Mouse (Mus musculus): ENCODE data around the gene Smc3.
"Not testable (repeated sequence)": the region's sequence is repeated elsewhere in the genome, so short reads cannot be mapped to it uniquely, and the experiment has no call there.

Smc3 gene

GRCm38 (mm10) chr19:53653624-53654467, 53.6 kb downstream of the Smc3 start:
- DNase-seq (ENCODE audit: low read depth), result no peak

DNA sequence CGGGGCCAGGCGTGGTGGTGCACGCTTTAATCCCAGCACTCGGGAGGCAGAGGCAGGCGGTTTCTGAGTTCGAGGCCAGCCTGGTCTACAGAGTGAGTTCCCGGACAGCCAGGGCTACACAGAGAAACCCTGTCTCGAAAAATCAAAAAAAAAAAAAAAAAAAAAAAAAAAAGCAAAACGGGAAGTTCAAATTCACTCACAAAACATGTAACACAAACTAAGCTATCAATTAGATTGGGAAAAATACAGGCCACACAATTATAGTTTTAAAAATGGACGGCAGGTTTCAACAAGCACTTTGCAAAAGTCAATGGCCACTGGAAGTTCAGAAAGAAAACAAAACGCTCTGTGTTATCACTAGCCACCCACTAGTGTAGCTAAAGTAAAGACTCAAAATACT, 56.2 kb downstream of the Smc3 start:
- DNase-seq (ENCODE audit: low read depth), result not testable (repeated sequence)

DNA sequence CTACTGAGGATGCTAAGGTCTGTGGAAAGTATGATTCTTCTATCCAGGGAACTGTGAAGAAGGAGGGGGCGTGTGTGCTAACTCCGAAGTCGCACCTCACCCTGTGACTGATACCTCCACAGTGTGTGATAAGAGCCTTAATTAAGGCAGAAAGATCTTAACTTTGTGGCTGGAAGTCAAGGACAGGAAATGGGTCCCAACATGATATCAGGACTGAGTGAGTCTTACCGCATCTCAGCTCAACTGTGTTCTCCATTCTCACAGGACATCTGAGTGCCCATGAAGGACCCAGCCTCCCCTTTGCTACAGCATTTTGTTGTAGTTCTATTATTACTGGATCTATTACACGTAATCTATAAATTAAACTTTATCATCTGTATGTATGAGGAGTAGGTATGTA, 57.2 kb downstream of the Smc3 start:
- DNase-seq (ENCODE audit: low read depth), result no peak

DNA sequence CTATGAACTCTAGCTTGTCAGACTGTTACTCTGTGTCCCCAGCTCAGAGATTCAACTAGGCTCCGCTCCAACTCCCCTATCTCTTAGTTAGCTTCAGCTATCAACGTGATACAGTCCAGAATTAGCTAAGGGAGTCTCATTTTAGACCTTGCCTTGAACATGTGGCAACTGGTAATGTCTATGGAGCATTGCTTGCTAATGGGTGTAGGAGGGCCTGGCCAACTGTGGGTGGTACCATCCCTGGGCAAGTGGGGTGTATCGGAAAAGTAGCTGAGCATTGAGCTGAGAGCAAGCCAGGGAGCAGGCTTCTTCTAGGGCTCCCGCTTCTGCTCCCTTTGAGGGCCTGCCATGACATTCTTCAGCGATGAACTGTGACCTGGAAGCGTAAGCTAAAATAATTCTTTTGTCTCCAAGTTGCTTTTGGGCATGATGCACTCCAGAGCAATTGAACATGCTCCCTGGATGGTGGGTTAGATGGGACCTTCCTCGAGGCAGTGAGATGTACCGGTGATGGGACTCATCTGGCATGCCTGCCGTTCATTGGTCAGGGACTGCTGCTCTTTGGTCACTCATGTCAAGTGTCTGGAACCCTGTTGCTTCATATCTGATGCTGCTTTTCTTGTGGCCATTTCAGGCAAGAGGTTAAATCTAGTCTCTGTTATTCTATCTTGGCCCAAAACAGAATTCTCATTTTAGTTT, 60.7 kb downstream of the Smc3 start:
- no peak for DNase-seq (ENCODE audit: low read depth)

GRCm38 (mm10) chr19:53661938-53662722, 61.9 kb downstream of the Smc3 start:
- no peak for DNase-seq (ENCODE audit: low read depth)

- DNase-seq (ENCODE audit: low read depth), result no peak
Observed at GRCm38 (mm10) chr19:53664831-53665230, 64.6 kb downstream of the Smc3 start.

GRCm38 (mm10) chr19:53665391-53665790, 65.2 kb downstream of the Smc3 start:
- no peak for DNase-seq (ENCODE audit: low read depth)

GRCm38 (mm10) chr19:53666708-53667107, 66.5 kb downstream of the Smc3 start:
- no peak for DNase-seq (ENCODE audit: low read depth)

DNA sequence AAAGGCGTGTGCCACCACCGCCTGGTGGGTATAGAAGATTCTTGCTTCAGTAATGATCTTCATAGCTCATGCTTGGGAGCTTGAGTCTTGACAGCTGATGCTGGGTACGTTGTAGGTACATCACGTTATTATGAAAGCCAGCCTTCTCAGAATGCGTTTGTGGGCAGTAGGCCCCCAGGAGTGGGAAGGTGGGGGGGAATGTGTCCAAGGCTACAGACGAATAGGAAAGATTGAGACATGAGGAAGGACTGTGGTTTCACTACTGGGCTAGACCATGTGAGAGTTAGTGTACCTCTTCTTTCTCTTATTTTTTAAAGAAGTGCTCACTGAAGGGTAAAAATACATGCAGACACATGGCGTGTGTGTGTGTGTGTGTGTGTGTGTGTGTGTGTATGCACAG, 68.6 kb downstream of the Smc3 start:
- DNase-seq (ENCODE audit: low read depth), result no peak

DNA sequence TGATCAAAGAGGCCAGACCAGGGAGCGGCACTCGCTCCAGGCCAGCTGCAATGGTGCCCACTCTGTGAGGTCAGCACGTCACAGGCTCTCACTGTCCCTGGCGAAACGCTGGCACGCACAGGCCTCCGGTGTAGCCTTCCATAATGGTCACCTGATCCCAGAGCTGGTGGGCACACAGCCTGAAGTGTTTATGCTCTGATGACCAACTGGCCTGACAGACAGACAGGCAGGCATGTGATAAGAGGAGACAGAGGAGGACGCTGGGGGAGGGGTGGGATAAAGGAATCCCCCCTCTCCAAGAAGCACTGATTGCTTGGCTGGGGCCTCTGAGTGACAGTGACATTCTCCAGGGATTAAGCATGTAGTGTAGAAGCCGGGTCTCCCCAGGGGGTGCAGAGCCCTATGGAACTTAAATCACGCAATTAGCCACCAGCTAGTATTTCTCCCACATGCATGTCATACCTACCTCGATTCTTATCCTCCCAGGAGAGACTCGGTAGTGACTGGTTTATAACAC, 70.5 kb downstream of the Smc3 start:
- DNase-seq (ENCODE audit: low read depth), result no peak

DNA sequence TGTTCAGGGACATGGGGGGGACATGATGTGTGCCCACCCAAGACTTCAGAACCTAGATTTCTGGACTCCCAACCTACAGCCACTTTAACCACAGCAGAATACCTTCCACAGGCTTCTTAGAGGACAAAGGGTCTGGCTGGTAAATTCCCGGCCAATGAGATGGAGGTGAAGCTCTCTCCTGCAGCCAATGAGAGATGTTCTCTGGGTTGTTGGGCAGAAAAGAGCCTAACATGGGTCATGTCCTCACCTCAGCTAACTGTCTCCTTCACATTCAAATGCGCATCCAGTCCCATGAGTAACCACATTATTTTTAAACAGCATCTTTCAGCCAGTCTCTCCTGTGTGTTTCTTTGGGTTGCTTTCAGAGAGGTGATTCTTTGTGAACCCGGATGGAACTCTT, 71.2 kb downstream of the Smc3 start:
- no peak for DNase-seq (ENCODE audit: low read depth)

DNA sequence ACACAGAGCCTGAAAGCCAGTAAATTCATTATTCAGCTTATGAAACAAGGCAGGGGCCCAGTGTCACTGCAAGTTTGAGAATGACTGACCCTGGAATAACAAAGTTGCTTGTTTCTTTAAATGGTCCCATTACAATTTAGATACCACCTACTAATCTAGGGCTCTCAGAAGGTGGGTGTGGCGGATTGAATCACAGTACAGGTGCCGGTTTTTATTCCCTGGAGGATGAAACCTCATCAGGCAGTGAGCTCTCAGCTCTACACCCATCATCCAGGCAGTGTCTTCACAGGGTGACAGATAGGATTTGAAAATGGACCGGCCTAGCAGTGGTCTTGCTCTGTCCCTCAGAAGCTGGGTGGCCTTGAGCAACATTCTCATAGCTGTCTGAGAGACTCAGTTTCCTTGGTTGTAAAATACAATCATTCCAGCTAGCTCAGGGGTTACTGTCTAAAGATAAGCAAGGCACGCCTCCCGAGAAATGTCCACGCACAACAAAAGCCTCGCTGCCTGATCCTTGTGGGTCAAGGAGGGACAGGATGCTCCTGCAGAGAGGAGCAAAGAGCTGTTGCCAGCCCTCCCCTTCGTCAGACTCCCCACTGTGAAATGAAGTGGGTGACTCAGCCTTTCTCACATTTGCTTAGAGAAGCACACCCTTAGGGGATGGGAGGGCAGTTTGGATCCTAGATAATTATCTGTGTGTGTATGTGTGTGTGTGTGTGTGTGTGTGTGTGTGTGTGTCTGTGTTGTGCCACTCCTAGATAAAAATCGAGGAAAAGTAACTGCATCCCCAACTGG, 74.1 kb downstream of the Smc3 start:
- no peak for DNase-seq (ENCODE audit: low read depth)

DNA sequence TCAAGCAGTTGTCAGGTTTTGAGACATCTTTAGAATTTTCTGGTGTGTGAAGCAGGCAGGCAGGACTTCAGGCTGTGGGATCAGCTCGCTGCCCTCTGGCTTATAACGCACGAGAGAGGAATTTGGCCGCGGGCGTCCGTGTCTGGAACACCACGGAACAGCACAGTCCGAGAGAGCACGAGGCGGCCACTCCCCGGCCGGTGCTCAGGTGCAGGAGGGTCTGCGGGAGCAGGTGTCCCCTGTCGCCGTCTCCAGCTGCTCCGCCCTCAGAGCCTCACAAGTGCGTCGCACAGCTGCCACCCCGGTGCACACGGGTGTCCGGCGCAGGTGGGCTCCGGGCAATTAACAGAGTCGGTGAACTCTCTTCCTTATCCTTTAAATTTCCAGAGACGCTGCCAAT, 76.0 kb downstream of the Smc3 start:
- no peak for DNase-seq (ENCODE audit: low read depth)

DNA sequence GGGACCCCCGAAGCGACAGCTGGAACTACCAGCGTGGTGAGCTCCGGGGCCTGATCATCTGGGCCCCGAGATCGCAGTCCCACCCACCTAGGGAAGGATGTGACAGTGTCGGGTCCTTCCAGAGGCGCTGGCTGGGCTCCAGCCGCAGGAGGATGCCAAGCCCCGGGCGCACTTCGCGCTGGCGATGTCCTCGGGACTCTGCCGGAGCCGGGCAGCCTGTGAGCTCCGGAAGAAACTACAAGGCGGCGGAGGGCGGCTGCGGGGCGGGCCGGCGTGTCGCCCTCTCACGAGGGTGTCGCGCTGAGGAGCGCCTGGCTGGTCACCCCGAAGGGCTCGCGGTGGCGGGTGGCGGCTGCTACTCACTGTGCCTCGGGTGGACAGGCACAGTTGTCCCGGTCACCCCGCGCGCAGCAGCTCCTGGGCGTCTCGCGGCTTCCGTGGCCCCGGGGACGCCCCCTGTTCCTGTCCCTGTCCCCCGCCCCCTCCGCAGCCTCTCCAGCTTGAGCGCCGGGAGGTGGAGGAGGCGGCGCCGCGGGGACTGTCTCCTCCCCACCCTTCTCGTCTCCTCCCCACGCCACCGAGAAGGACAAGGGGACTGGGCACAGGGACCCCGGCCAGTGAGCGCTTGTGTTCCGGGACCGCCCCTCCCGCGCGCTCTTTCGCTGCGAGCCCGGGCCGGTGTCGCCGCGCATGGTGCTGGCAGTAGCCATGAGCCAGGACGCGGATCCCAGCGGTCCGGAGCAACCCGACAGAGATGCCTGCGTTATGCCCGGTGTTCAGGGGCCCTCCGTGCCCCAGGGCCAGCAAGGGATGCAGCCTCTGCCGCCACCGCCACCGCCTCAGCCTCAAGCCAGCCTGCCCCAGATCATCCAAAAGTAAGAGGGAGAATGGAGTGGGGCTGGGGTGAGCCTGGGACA, 76.8 kb downstream of the Smc3 start, which contains the start of gene Rbm20:
TSS of gene Rbm20 (plus strand) at position 589 of the 917 bp plus-strand sequence.
- no peak for DNase-seq (ENCODE audit: low read depth)

DNA sequence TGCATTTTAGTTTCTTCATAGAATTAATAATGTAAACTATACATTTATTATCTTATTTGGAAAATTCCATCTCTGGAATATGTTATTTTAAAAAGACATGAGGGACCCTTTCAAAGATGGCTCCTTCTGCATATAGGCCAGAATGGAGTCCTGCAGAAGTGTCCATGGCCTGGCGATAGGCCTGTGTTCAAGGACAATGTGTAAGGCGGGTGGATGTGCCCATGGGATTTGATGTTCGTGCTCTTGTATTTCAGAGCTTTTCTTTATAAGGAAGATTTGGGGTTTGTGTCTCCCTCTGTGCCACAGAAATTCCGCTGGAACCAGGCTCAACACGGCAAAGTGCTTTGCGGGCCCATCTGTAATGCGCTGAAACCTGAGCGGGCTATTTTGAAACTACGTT, 79.0 kb downstream of the Smc3 start:
- no peak for DNase-seq (ENCODE audit: low read depth)

- no peak for DNase-seq (ENCODE audit: low read depth)
Observed at GRCm38 (mm10) chr19:53679981-53680380, 79.8 kb downstream of the Smc3 start.

- DNase-seq (ENCODE audit: low read depth), result no peak
Observed at GRCm38 (mm10) chr19:53682427-53682826, 82.2 kb downstream of the Smc3 start.

GRCm38 (mm10) chr19:53687592-53687991, 87.4 kb downstream of the Smc3 start:
- DNase-seq (ENCODE audit: low read depth), result no peak

DNA sequence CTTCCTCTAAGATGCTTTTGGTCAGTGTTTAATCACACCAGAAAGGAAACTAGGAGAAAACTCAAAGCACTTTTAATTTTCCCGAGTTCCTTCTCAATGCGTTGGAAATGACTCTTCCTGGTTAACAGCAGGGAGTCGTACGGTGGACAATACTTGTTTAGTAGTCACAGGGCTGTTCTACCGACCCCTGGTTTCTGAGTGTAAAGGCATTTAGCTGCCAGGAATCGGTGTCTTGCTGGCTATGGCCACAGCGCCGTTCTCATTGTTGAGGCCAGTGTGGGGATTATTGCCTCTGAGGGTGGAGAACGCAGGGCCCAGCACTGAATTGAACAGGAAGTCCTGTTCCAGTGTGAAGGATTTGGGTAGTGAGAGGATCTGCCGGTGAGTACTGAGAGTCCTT, 90.6 kb downstream of the Smc3 start:
- DNase-seq (ENCODE audit: low read depth), result no peak

GRCm38 (mm10) chr19:53694020-53694419, 93.8 kb downstream of the Smc3 start:
- no peak for DNase-seq (ENCODE audit: low read depth)
